Comparison of ENCODE assay signal across 12 mouse cellular contexts in the genomic region with DNA sequence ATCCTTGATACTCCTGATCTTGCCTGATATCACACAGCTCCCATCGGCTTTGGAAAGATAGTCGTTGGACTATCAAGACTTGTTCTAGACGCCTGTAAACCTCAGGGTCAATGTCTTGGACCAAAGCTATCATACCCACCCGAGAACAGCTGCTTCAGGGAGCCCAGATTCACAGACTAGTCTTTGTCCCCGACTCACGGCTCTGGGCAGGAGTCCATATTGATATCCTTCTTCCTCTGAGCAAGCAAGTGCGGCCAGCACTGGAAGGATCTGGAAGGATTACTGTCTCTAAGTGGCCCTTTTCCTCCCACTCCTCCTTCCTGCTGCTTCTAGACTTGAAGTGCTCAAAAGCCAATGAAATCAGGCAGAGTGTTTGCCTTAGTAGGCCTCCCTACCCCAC. TPM values are rescaled to one million over a fixed set of nuclear protein-coding genes. Genes with fewer than 3 reads are reported as not detected.
DNase-seq lines count a peak whose midpoint lies in the region; ATAC-seq and TF ChIP-seq lines count a peak whose summit lies in the region.
"Had no signal": no experiment of that assay in that cellular context is flagged by ENCODE, and none has a peak within 500 bp of the region (broad histone marks: within the 10 kb centered on the region; RNA-seq: fewer than 3 reads in every experiment).

No protein-coding gene starts in this region.

- DNase-seq in gastrocnemius, postnatal 14 days = peak; percentile 37
- DNase-seq in gastrocnemius, postnatal 25 days = no peak
- DNase-seq in lung, postnatal 14 days = no peak
- peak; percentile 48 for DNase-seq in heart, postnatal 0 days (ENCODE audit: low spot score)
- DNase-seq in cerebellum, postnatal 10 days = no peak
- DNase-seq in cerebellum, adult 8-10 months = no peak
- DNase-seq: cerebellum, adult 11-12 months had no signal

- H3K27me3 ChIP-seq in lung, embryonic 15.5 days = no peaks in the 10 kb centered on the region
- no peaks in the 10 kb centered on the region for H3K27me3 ChIP-seq in heart, postnatal 0 days (ENCODE audit: control insufficient read depth, insufficient read depth, low read length)
- no peaks in the 10 kb centered on the region for H3K27me3 ChIP-seq in stomach, embryonic 16.5 days (ENCODE audit: control insufficient read depth, insufficient read depth, low read length)
- H3K27me3 ChIP-seq: neural tube, embryonic 13.5 days had no signal

- intact Hi-C loops in gastrocnemius, postnatal 14 days (cut with DNase I; ENCODE audit: low total_unique reads) = no loop called here

- WGBS in lung, embryonic 15.5 days = 76% methylated on average over 7 of the region's 7 CpGs
- 64% methylated on average over 7 of the region's 7 CpGs for WGBS in heart, postnatal 0 days
- 87% methylated on average over 7 of the region's 7 CpGs for WGBS in stomach, embryonic 16.5 days

- ATAC-seq in lung, embryonic 15.5 days (ENCODE audit: borderline replicate concordance, extremely low read depth, low FRiP score, low TSS enrichment) = no peak
- 0 out of 2 replicates have a peak, but pooled peaks have one; percentile 24 for ATAC-seq in heart, postnatal 0 days (ENCODE audit: insufficient read depth, low read depth)
- no peak for ATAC-seq in stomach, embryonic 16.5 days (ENCODE audit: insufficient read depth, low FRiP score)
- ATAC-seq: inflammation-experienced regulatory T-cells, adult 6 months had no signal

- peaks cover 26% of the 10 kb centered on the region for H3K4me1 ChIP-seq in lung, embryonic 15.5 days
- H3K4me1 ChIP-seq in heart, postnatal 0 days (ENCODE audit: control insufficient read depth, insufficient read depth) = peaks cover 23% of the 10 kb centered on the region
- peaks cover 19% of the 10 kb centered on the region for H3K4me1 ChIP-seq in stomach, embryonic 16.5 days (ENCODE audit: control insufficient read depth, insufficient read depth, low read length)

- TF ChIP-seq CTCF in heart, postnatal 0 days (IDR thresholded peaks at IDR 0.05; ENCODE audit: low read depth) = no peak

- TF ChIP-seq EP300 in heart, postnatal 0 days (IDR thresholded peaks at IDR 0.05; ENCODE audit: low read depth) = no peak

- peak overlapping the region; percentile 8; the same call in 1 of the 2 replicates for H3K27ac ChIP-seq in lung, embryonic 15.5 days
- peak overlapping the region; percentile 46 for H3K27ac ChIP-seq in heart, postnatal 0 days (ENCODE audit: low read depth)
- 0 out of 2 replicates have a peak overlapping the region, but pooled peaks have one; percentile 1 for H3K27ac ChIP-seq in stomach, embryonic 16.5 days (ENCODE audit: low read length)
- H3K27ac ChIP-seq: neural tube, embryonic 13.5 days had no signal

- H3K9me3 ChIP-seq in lung, embryonic 15.5 days = no peaks in the 10 kb centered on the region
- no peaks in the 10 kb centered on the region for H3K9me3 ChIP-seq in heart, postnatal 0 days (replicated peaks; ENCODE audit: control insufficient read depth, low read length)
- H3K9me3 ChIP-seq in stomach, embryonic 16.5 days (replicated peaks; ENCODE audit: control insufficient read depth, low read length) = no peaks in the 10 kb centered on the region
- H3K9me3 ChIP-seq: neural tube, embryonic 13.5 days had no signal

- H3K36me3 ChIP-seq in lung, embryonic 15.5 days = peaks cover 83% of the 10 kb centered on the region
- H3K36me3 ChIP-seq in heart, postnatal 0 days (replicated peaks; ENCODE audit: control insufficient read depth, insufficient read depth, low read length) = peaks cover 86% of the 10 kb centered on the region
- H3K36me3 ChIP-seq in stomach, embryonic 16.5 days (ENCODE audit: control insufficient read depth, insufficient read depth, low read length) = peaks cover 22% of the 10 kb centered on the region; the same call in 1 of the 2 replicates

- no peak overlapping the region for H3K9ac ChIP-seq in lung, embryonic 15.5 days
- no peak overlapping the region for H3K9ac ChIP-seq in heart, postnatal 0 days (replicated peaks; ENCODE audit: low read depth, low read length)
- no peak overlapping the region for H3K9ac ChIP-seq in stomach, embryonic 16.5 days (ENCODE audit: low read length)
- H3K9ac ChIP-seq: neural tube, embryonic 13.5 days had no signal

- no peak overlapping the region for H3K4me2 ChIP-seq in lung, embryonic 15.5 days
- no peak overlapping the region for H3K4me2 ChIP-seq in heart, postnatal 0 days (ENCODE audit: low read depth, low read length)
- H3K4me2 ChIP-seq in stomach, embryonic 16.5 days (ENCODE audit: low read depth, low read length) = no peak overlapping the region
- H3K4me2 ChIP-seq: neural tube, embryonic 13.5 days had no signal

- no peak overlapping the region for H3K4me3 ChIP-seq in lung, embryonic 15.5 days
- H3K4me3 ChIP-seq in heart, postnatal 0 days (ENCODE audit: low read depth, low read length) = no peak overlapping the region
- no peak overlapping the region for H3K4me3 ChIP-seq in stomach, embryonic 16.5 days (replicated peaks; ENCODE audit: low read length)
- H3K4me3 ChIP-seq: erythroblast, embryonic 14.5 days; neural tube, embryonic 13.5 days had no signal

RNA-seq across cellular contexts. Expression of gene Prpf18, which starts 59.2 kb away (rescaled TPM):
- total RNA-seq in gastrocnemius, postnatal 14 days (2021) = 10 to 100 TPM; 30.4 to 31.1 TPM
- 10 to 100 TPM; 32.2 to 37.3 TPM for total RNA-seq in gastrocnemius, postnatal 25 days (2021)
- 40.1 and 46.4 TPM in 2 replicates for polyA plus RNA-seq in lung, embryonic 15.5 days (2015; fragmentation: Nextera tagmentation; extraction: Ambion mirVana)
- 23.8 and 24.3 TPM in 2 replicates for total RNA-seq in heart, postnatal 0 days (2014; rRNA removed; ENCODE audit: low replicate concordance)
- 24.5 and 24.6 TPM in 2 replicates for polyA plus RNA-seq in heart, postnatal 0 days (2015; fragmentation: Nextera tagmentation; extraction: Ambion mirVana)
- 33.8 and 35.1 TPM in 2 replicates for polyA plus RNA-seq in stomach, embryonic 16.5 days (2015; fragmentation: Nextera tagmentation; extraction: Ambion mirVana)

Comparison
In these comparisons a context has a peak if more than half of its experiments do, and no peak if none do; other contexts are left out.
1. DNase-seq: peak in gastrocnemius, postnatal 14 days (single experiment) and heart, postnatal 0 days (single experiment); none in gastrocnemius, postnatal 25 days (single experiment), lung, postnatal 14 days (single experiment), cerebellum, postnatal 10 days (0 of 2) and cerebellum, adult 8-10 months (single experiment).
2. Peak in every context shown above with its lines, with median percentiles within 50 percentile points of each other: H3K27ac ChIP-seq.